Mouse (Mus musculus) limb, embryonic 15.5 days (tissue): ENCODE data around the gene Muc3. TPM values are rescaled to one million over a fixed set of nuclear protein-coding genes. Genes with fewer than 3 reads are reported as not detected.
"Not testable (repeated sequence)": the region's sequence is repeated elsewhere in the genome, so short reads cannot be mapped to it uniquely, and the experiment has no call there.

Source experiments
- ATAC-seq: fragments of 200-750 bp; cut with Nextera tagmentation; 2 replicates; pipeline ENCODE4 v1.8.0; 2017; ENCODE audit warnings: low read depth, moderate TSS enrichment; ENCODE audit not compliant: insufficient number of reproducible peaks, low FRiP score, low TSS enrichment
- H3K27ac ChIP-seq: fragments of 300-500 bp; sonication (generic); 2 replicates; pipeline ENCODE4 v1.5.1; 2015; ENCODE audit warnings: moderate library complexity, mild to moderate bottlenecking, inconsistent platforms
- H3K27me3 ChIP-seq: fragments of 300-500 bp; sonication (generic); 2 replicates; pipeline ENCODE4 v1.6.1; 2015; ENCODE audit warnings: inconsistent platforms
- H3K36me3 ChIP-seq: fragments of 300-500 bp; sonication (generic); 2 replicates; pipeline ENCODE4 v1.6.1; 2015; ENCODE audit warnings: inconsistent platforms
- H3K4me1 ChIP-seq: fragments of 300-500 bp; sonication (generic); 2 replicates; pipeline ENCODE4 v1.6.1; 2015; ENCODE audit warnings: inconsistent platforms
- H3K4me2 ChIP-seq: fragments of 300-500 bp; sonication (generic); 2 replicates; pipeline ENCODE4 v1.6.1; 2015; ENCODE audit warnings: mild to moderate bottlenecking, inconsistent platforms
- H3K4me3 ChIP-seq: fragments of 300-500 bp; sonication (generic); 2 replicates; pipeline ENCODE4 v1.5.1; 2015; ENCODE audit warnings: mild to moderate bottlenecking, inconsistent platforms
- H3K9ac ChIP-seq: fragments of 300-500 bp; sonication (generic); 2 replicates; pipeline ENCODE4 v1.6.1; 2015; ENCODE audit warnings: inconsistent platforms
- H3K9me3 ChIP-seq: fragments of 300-500 bp; sonication (generic); 2 replicates; pipeline ENCODE4 v1.6.1; 2016; ENCODE audit warnings: inconsistent platforms
- WGBS: fragments of 180-500 bp; shearing (Covaris S2); methylation state at CpG from one replicate; pipeline ENCODE4 v1.1.7; 2015; 5-methylcytosine and 5-hydroxymethylcytosine counted together
- polyA plus RNA-seq: library from polyadenylated mRNA; unstranded; fragments of >200 nt; fragmentation: Nextera tagmentation; extraction: Ambion mirVana; gene quantifications from 2 replicates; pipeline ENCODE4 v1.2.1, GENCODE M21; 2015

The Muc3 gene
- polyA plus RNA-seq, result not detected in 2 replicates

GRCm38 (mm10) chr5:137149272-137149882 is at the start of gene Muc3:
TSS of gene Muc3 (minus strand) at chr5:137149322.
- H3K9ac ChIP-seq, H3K4me1 ChIP-seq, H3K36me3 ChIP-seq, H3K27ac ChIP-seq, ATAC-seq, H3K4me3 ChIP-seq, H3K4me2 ChIP-seq, H3K27me3 ChIP-seq: not testable (repeated sequence)
- H3K9me3 ChIP-seq, result peaks cover 16% of the 10 kb centered on the region; the same call in 1 of the 2 replicates

GRCm38 (mm10) chr5:137194488-137195120 is 45.5 kb upstream of the Muc3 start:
- no peak overlapping the region for H3K9ac ChIP-seq

GRCm38 (mm10) chr5:137193279-137193952 is 44.3 kb upstream of the Muc3 start:
- no peak for ATAC-seq
- H3K9ac ChIP-seq, result no peak overlapping the region
- peaks cover 14% of the 10 kb centered on the region; the same call in 1 of the 2 replicates for H3K27me3 ChIP-seq
- no peak overlapping the region for H3K4me3 ChIP-seq
- no peak overlapping the region for H3K27ac ChIP-seq
- H3K4me1 ChIP-seq, result 0 out of 2 replicates have a peak, but pooled peaks cover 4% of the 10 kb centered on the region
- WGBS, result 47% methylated on average over 8 of the region's 8 CpGs
- no peak overlapping the region for H3K4me2 ChIP-seq
- H3K36me3 ChIP-seq, result no peaks in the 10 kb centered on the region
- H3K9me3 ChIP-seq, result no peaks in the 10 kb centered on the region

More at GRCm38 (mm10) chr5:137194488-137195120, 45.5 kb upstream of the Muc3 start:
- Histone ChIP-seq H3K27ac (no peak overlapping the region), H3K27me3 (peaks cover 5% of the 10 kb centered on the region; the same call in 1 of the 2 replicates), H3K4me3 (no peak overlapping the region), H3K4me1 (no peaks in the 10 kb centered on the region), H3K36me3 (no peaks in the 10 kb centered on the region), H3K4me2 (no peak overlapping the region), H3K9me3 (no peaks in the 10 kb centered on the region)
- 71% methylated on average over 8 of the region's 8 CpGs for WGBS
- ATAC-seq, result no peak

GRCm38 (mm10) chr5:137189326-137189725 is 40.2 kb upstream of the Muc3 start:
- Histone ChIP-seq H3K36me3 (no peaks in the 10 kb centered on the region), H3K4me3 (peak overlapping the region; percentile 52), H3K27me3 (peaks cover 14% of the 10 kb centered on the region; the same call in 1 of the 2 replicates), H3K9ac (peak overlapping the region; percentile 50), H3K4me2 (peak overlapping the region; percentile 90), H3K4me1 (0 out of 2 replicates have a peak, but pooled peaks cover 4% of the 10 kb centered on the region), H3K27ac (no peak overlapping the region), H3K9me3 (no peaks in the 10 kb centered on the region)
- 2% methylated on average over 34 of the region's 34 CpGs for WGBS
- no peak for ATAC-seq

- Histone ChIP-seq H3K4me1 (0 out of 2 replicates have a peak, but pooled peaks cover 4% of the 10 kb centered on the region), H3K4me3 (no peak overlapping the region), H3K9ac (no peak overlapping the region), H3K36me3 (no peaks in the 10 kb centered on the region), H3K27ac (no peak overlapping the region), H3K27me3 (peaks cover 14% of the 10 kb centered on the region; the same call in 1 of the 2 replicates), H3K4me2 (no peak overlapping the region), H3K9me3 (no peaks in the 10 kb centered on the region)
- no peak for ATAC-seq
- 73% methylated on average over 8 of the region's 8 CpGs for WGBS
Observed at GRCm38 (mm10) chr5:137185362-137185761, 36.2 kb upstream of the Muc3 start.

- Histone ChIP-seq H3K4me3 (no peak overlapping the region), H3K27ac (no peak overlapping the region), H3K4me1 (no peaks in the 10 kb centered on the region), H3K9me3 (no peaks in the 10 kb centered on the region), H3K36me3 (no peaks in the 10 kb centered on the region), H3K9ac (no peak overlapping the region), H3K4me2 (no peak overlapping the region), H3K27me3 (0 out of 2 replicates have a peak, but pooled peaks cover 4% of the 10 kb centered on the region)
- 75% methylated on average over 8 of the region's 8 CpGs for WGBS
- no peak for ATAC-seq
Observed at GRCm38 (mm10) chr5:137179646-137180374, 30.7 kb upstream of the Muc3 start.

GRCm38 (mm10) chr5:137173967-137174366 is 24.8 kb upstream of the Muc3 start:
- no peaks in the 10 kb centered on the region for H3K27me3 ChIP-seq
- no peak overlapping the region for H3K4me2 ChIP-seq
- no peak overlapping the region for H3K27ac ChIP-seq
- no peak overlapping the region for H3K4me3 ChIP-seq
- H3K9ac ChIP-seq, result no peak overlapping the region
- no peaks in the 10 kb centered on the region for H3K9me3 ChIP-seq
- WGBS, result 77% methylated on average over 6 of the region's 6 CpGs
- H3K36me3 ChIP-seq, result no peaks in the 10 kb centered on the region
- no peaks in the 10 kb centered on the region for H3K4me1 ChIP-seq
- no peak for ATAC-seq

GRCm38 (mm10) chr5:137172591-137172990 is 23.5 kb upstream of the Muc3 start:
- H3K27ac ChIP-seq, result no peak overlapping the region
- H3K9ac ChIP-seq, result no peak overlapping the region
- no peak for ATAC-seq
- H3K4me3 ChIP-seq, result no peak overlapping the region
- H3K36me3 ChIP-seq, result no peaks in the 10 kb centered on the region
- no peak overlapping the region for H3K4me2 ChIP-seq
- no peaks in the 10 kb centered on the region for H3K9me3 ChIP-seq
- H3K27me3 ChIP-seq, result no peaks in the 10 kb centered on the region
- no peaks in the 10 kb centered on the region for H3K4me1 ChIP-seq
- 5% methylated on average over 1 of the region's 1 CpGs for WGBS

- WGBS, result 64% methylated on average over 7 of the region's 7 CpGs
- no peak for ATAC-seq
Observed at GRCm38 (mm10) chr5:137171478-137171877, 22.4 kb upstream of the Muc3 start.

GRCm38 (mm10) chr5:137170836-137171380 is 21.8 kb upstream of the Muc3 start:
- Histone ChIP-seq H3K9me3 (no peaks in the 10 kb centered on the region), H3K9ac (no peak overlapping the region), H3K4me2 (no peak overlapping the region), H3K27ac (no peak overlapping the region), H3K4me3 (no peak overlapping the region), H3K4me1 (no peaks in the 10 kb centered on the region), H3K27me3 (no peaks in the 10 kb centered on the region; the same call in 1 of the 2 replicates), H3K36me3 (no peaks in the 10 kb centered on the region)
- ATAC-seq, result no peak
- WGBS, result 75% methylated on average over 9 of the region's 9 CpGs

More at GRCm38 (mm10) chr5:137171478-137171877, 22.4 kb upstream of the Muc3 start:
- no peak overlapping the region for H3K27ac ChIP-seq
- no peak overlapping the region for H3K9ac ChIP-seq
- H3K9me3 ChIP-seq, result no peaks in the 10 kb centered on the region
- H3K4me1 ChIP-seq, result no peaks in the 10 kb centered on the region
- no peaks in the 10 kb centered on the region; the same call in 1 of the 2 replicates for H3K27me3 ChIP-seq
- H3K4me3 ChIP-seq, result no peak overlapping the region
- no peaks in the 10 kb centered on the region for H3K36me3 ChIP-seq
- no peak overlapping the region for H3K4me2 ChIP-seq

GRCm38 (mm10) chr5:137167539-137167938 is 18.4 kb upstream of the Muc3 start:
- Histone ChIP-seq H3K4me2 (no peak overlapping the region), H3K27ac (no peak overlapping the region), H3K27me3 (no peaks in the 10 kb centered on the region; the same call in 1 of the 2 replicates), H3K4me1 (no peaks in the 10 kb centered on the region), H3K9me3 (no peaks in the 10 kb centered on the region), H3K36me3 (no peaks in the 10 kb centered on the region), H3K4me3 (no peak overlapping the region), H3K9ac (no peak overlapping the region)
- WGBS, result 69% methylated on average over 6 of the region's 6 CpGs
- no peak for ATAC-seq
